Mouse (Mus musculus): Measurements from ENCODE around the gene Syt9. TPM values are rescaled to one million over a fixed set of nuclear protein-coding genes. Genes with fewer than 3 reads are reported as not detected.

The Syt9 gene
- polyA plus RNA-seq, 1 experiment = not detected

DNA sequence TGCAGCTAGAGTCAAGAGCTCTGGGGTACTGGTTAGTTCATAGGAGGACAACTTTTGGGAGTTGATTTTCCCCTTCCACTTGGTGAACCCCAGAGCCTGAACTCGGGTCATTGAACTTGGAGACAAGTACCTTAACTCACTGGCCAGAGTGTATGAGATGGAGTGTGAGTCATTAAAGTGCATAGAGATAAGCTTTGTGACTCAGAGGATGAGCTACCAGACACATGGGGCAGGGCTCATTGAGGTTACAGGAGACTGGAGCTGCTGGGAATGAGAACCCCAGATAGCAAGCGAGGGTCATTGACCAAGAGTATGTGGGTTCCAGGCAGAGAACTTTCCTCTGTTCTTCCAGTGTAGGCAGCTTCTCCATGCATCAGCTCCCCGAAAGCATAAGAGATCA is 137.4 kb downstream of the Syt9 start:
- Histone ChIP-seq H3K36me3 (ENCODE audit: control insufficient read depth, insufficient read depth) (no peaks in the 10 kb centered on the region), H3K4me3 (no peak overlapping the region), H3K4me2 (ENCODE audit: low read depth) (no peak overlapping the region), H3ac (ENCODE audit: control insufficient read depth, insufficient read length) (no peak overlapping the region), H3K27me3 (ENCODE audit: control insufficient read depth, insufficient read depth, insufficient read length) (no peaks in the 10 kb centered on the region), H3K79me2 (ENCODE audit: control insufficient read depth, insufficient read depth) (no peaks in the 10 kb centered on the region)
- no peak for TF ChIP-seq POLR2AphosphoS2 (IDR thresholded peaks at IDR 0.05; ENCODE audit: insufficient read length, low read depth)
- no peak for TF ChIP-seq TCF3 (IDR thresholded peaks at IDR 0.05; ENCODE audit: insufficient read length, low read depth)
- TF ChIP-seq TCF12 (IDR thresholded peaks at IDR 0.05; ENCODE audit: insufficient read depth, poor library complexity, severe bottlenecking) = no peak
- no peak for TF ChIP-seq E2F4 (IDR thresholded peaks at IDR 0.05; ENCODE audit: insufficient read depth)
- TF ChIP-seq MYOG (IDR thresholded peaks at IDR 0.05; ENCODE audit: control insufficient read depth in 1 of 3, insufficient read depth in 1 of 3, insufficient read length in 2 of 3, low read depth in 2 of 3) = no peak
- TF ChIP-seq SRF (IDR thresholded peaks at IDR 0.05; ENCODE audit: control insufficient read depth, insufficient read length, low read depth) = no peak
- no peak for TF ChIP-seq USF1 (IDR thresholded peaks at IDR 0.05; ENCODE audit: low read depth)
- TF ChIP-seq CEBPB (IDR thresholded peaks at IDR 0.05; ENCODE audit: insufficient read depth, poor library complexity, severe bottlenecking) = no peak
- TF ChIP-seq MAX (IDR thresholded peaks at IDR 0.05; ENCODE audit: low read depth) = no peak
- no peak for TF ChIP-seq POLR2A (IDR thresholded peaks at IDR 0.05; ENCODE audit: insufficient read length, low read depth)
- no peak for TF ChIP-seq MYOD1 (IDR thresholded peaks at IDR 0.05; ENCODE audit: control insufficient read depth in 1 of 3, insufficient read length in 2 of 3, low read depth in 2 of 3)
- no peak for TF ChIP-seq REST (IDR thresholded peaks at IDR 0.05; ENCODE audit: insufficient read depth, insufficient read length)

DNA sequence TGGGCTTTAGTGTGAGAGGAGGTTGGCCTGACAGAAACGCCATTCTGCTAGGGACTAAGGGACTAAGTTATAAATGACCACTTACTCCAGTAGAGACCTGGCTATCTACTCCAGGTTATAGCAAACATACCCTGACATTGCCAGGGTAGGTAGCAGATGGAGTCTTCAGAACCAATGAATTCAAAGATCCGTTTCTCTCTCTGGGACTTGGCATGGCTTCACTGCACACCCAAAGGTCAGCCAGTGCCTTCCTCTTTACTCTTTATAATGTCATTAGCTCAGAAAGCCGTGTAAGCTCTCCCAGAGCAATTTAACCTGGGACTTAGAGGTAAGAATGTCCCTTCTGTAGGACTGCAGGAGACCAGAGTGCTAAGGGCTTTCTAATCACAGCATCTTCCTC is 139.2 kb downstream of the Syt9 start:
- no peaks in the 10 kb centered on the region for H3K36me3 ChIP-seq (ENCODE audit: control insufficient read depth, insufficient read depth)
- no peak overlapping the region for H3ac ChIP-seq (ENCODE audit: control insufficient read depth, insufficient read length)
- TF ChIP-seq E2F4 (IDR thresholded peaks at IDR 0.05; ENCODE audit: insufficient read depth) = no peak
- no peak for TF ChIP-seq CEBPB (IDR thresholded peaks at IDR 0.05; ENCODE audit: insufficient read depth, poor library complexity, severe bottlenecking)
- TF ChIP-seq MYOG (IDR thresholded peaks at IDR 0.05; ENCODE audit: control insufficient read depth in 1 of 3, insufficient read depth in 1 of 3, insufficient read length in 2 of 3, low read depth in 2 of 3) = no peak
- TF ChIP-seq SRF (IDR thresholded peaks at IDR 0.05; ENCODE audit: control insufficient read depth, insufficient read length, low read depth) = no peak
- TF ChIP-seq TCF3 (IDR thresholded peaks at IDR 0.05; ENCODE audit: insufficient read length, low read depth) = no peak
- no peak for TF ChIP-seq TCF12 (IDR thresholded peaks at IDR 0.05; ENCODE audit: insufficient read depth, poor library complexity, severe bottlenecking)
- TF ChIP-seq REST (IDR thresholded peaks at IDR 0.05; ENCODE audit: insufficient read depth, insufficient read length) = no peak
- no peak for TF ChIP-seq MYOD1 (IDR thresholded peaks at IDR 0.05; ENCODE audit: control insufficient read depth in 1 of 3, insufficient read length in 2 of 3, low read depth in 2 of 3)
- no peak for TF ChIP-seq USF1 (IDR thresholded peaks at IDR 0.05; ENCODE audit: low read depth)
- no peak for TF ChIP-seq POLR2AphosphoS2 (IDR thresholded peaks at IDR 0.05; ENCODE audit: insufficient read length, low read depth)
- no peak for TF ChIP-seq MAX (IDR thresholded peaks at IDR 0.05; ENCODE audit: low read depth)
- TF ChIP-seq POLR2A (IDR thresholded peaks at IDR 0.05; ENCODE audit: insufficient read length, low read depth) = no peak
- no peak overlapping the region for H3K4me2 ChIP-seq (ENCODE audit: low read depth)
- H3K27me3 ChIP-seq (ENCODE audit: control insufficient read depth, insufficient read depth, insufficient read length) = no peaks in the 10 kb centered on the region
- no peak overlapping the region for H3K4me3 ChIP-seq
- H3K79me2 ChIP-seq (ENCODE audit: control insufficient read depth, insufficient read depth) = no peaks in the 10 kb centered on the region

- Histone ChIP-seq H3K79me2 (ENCODE audit: control insufficient read depth, insufficient read depth) (no peaks in the 10 kb centered on the region), H3K27me3 (ENCODE audit: control insufficient read depth, insufficient read depth, insufficient read length) (no peaks in the 10 kb centered on the region), H3K36me3 (ENCODE audit: control insufficient read depth, insufficient read depth) (no peaks in the 10 kb centered on the region), H3K4me3 (no peak overlapping the region), H3K4me2 (ENCODE audit: low read depth) (no peak overlapping the region), H3ac (ENCODE audit: control insufficient read depth, insufficient read length) (no peak overlapping the region)
- no peak for TF ChIP-seq TCF3 (IDR thresholded peaks at IDR 0.05; ENCODE audit: insufficient read length, low read depth)
Measured at GRCm38 (mm10) chr7:107516704-107517410, 146.3 kb downstream of the Syt9 start.

DNA sequence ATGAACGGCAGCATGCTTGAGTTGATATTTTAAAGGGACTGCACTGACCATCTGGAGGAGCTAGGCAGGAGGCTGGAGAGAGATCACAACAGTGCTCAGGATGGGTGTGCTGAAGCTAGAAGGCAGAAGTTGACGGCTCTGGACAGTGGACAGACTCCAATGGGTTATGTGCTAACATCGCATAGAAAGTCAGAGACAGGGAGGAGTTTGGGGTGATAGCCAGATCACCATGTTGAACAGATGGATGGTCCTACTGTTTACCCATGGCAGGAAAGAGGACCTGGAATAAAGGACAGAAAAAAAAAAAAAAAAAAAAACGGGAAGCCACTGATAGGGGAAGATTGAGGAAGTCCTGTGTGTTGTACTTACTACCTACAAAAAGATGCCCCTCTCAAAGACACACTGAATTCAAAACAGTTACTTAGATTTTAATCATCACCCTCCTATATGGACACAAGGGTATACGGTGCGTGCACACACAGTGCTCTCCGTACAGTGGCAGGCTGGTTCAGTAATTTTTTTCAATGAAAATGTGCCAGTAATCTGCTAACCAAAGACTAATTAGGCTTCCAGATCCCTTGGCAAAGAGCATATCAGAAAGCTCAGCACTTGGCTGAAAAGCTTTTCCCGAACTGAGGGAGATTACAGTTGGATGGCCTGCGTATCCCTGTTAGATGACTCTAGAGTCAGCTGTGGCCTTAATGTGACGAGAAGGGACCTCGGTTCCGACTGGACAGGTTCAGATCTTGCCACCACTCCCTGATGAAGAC is 148.9 kb downstream of the Syt9 start:
- Histone ChIP-seq H3K27me3 (ENCODE audit: control insufficient read depth, insufficient read depth, insufficient read length) (no peaks in the 10 kb centered on the region), H3ac (ENCODE audit: control insufficient read depth, insufficient read length) (no peak overlapping the region), H3K36me3 (ENCODE audit: control insufficient read depth, insufficient read depth) (no peaks in the 10 kb centered on the region), H3K79me2 (ENCODE audit: control insufficient read depth, insufficient read depth) (no peaks in the 10 kb centered on the region), H3K4me3 (no peak overlapping the region), H3K4me2 (ENCODE audit: low read depth) (no peak overlapping the region)
- TF ChIP-seq SRF (IDR thresholded peaks at IDR 0.05; ENCODE audit: control insufficient read depth, insufficient read length, low read depth) (no peak), MAX (IDR thresholded peaks at IDR 0.05; ENCODE audit: low read depth) (no peak), TCF12 (IDR thresholded peaks at IDR 0.05; ENCODE audit: insufficient read depth, poor library complexity, severe bottlenecking) (no peak), POLR2A (IDR thresholded peaks at IDR 0.05; ENCODE audit: insufficient read length, low read depth) (no peak), POLR2AphosphoS2 (IDR thresholded peaks at IDR 0.05; ENCODE audit: insufficient read length, low read depth) (no peak), TCF3 (IDR thresholded peaks at IDR 0.05; ENCODE audit: insufficient read length, low read depth) (no peak), MYOG (IDR thresholded peaks at IDR 0.05; ENCODE audit: control insufficient read depth in 1 of 3, insufficient read depth in 1 of 3, insufficient read length in 2 of 3, low read depth in 2 of 3) (no peak), MYOD1 (IDR thresholded peaks at IDR 0.05; ENCODE audit: control insufficient read depth in 1 of 3, insufficient read length in 2 of 3, low read depth in 2 of 3) (no peak), USF1 (IDR thresholded peaks at IDR 0.05; ENCODE audit: low read depth) (no peak), REST (IDR thresholded peaks at IDR 0.05; ENCODE audit: insufficient read depth, insufficient read length) (no peak), E2F4 (IDR thresholded peaks at IDR 0.05; ENCODE audit: insufficient read depth) (no peak)

Data from myocyte (in vitro differentiated cells).